Mouse (Mus musculus): Measurements from ENCODE around the gene Cpeb1.

DNA sequence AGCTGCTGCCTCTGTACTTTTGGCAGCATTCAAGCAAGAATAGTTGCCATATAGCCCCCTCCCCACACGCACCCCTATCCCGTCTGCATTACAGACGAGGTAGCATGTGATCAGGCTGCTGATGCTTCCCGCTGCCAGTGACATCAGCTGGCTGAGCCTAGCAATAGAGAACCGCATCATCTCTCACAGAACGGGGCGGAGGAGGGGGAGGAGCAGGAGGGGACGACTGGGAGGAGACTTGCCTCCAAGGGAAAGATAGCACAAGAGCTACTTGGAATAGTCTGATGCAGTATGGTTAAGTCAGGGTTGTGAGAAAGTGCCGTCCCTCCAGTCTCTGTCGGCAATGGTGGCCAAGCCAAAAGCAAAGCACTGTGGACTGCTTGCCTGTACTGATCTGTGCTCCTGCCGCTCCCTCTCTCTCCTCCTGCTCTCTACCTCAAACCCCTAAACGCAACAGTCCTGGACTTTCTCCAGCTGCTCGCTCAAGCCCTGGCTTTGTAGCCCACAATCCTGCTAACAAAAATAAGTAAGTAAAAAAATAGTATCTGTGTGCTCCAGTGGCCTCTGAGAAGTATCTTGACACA, 82.8 kb downstream of the Cpeb1 start:
- no peak for TF ChIP-seq GATA1 (IDR thresholded peaks at IDR 0.05; ENCODE audit: borderline replicate concordance, low read length)
- no peak for TF ChIP-seq FLI1 (IDR thresholded peaks at IDR 0.05; ENCODE audit: low read length)

All from megakaryocyte, embryonic 14.5 days (primary cell).